Mouse (Mus musculus) right cerebral cortex, adult 18-20 months (tissue): ENCODE data around the gene Ksr1.

Experiments used
- DNase-seq: peaks from one replicate; pipeline ENCODE4 v3.0.0; 2022; ENCODE audit warnings: mixed read lengths

Ksr1 gene

DNA sequence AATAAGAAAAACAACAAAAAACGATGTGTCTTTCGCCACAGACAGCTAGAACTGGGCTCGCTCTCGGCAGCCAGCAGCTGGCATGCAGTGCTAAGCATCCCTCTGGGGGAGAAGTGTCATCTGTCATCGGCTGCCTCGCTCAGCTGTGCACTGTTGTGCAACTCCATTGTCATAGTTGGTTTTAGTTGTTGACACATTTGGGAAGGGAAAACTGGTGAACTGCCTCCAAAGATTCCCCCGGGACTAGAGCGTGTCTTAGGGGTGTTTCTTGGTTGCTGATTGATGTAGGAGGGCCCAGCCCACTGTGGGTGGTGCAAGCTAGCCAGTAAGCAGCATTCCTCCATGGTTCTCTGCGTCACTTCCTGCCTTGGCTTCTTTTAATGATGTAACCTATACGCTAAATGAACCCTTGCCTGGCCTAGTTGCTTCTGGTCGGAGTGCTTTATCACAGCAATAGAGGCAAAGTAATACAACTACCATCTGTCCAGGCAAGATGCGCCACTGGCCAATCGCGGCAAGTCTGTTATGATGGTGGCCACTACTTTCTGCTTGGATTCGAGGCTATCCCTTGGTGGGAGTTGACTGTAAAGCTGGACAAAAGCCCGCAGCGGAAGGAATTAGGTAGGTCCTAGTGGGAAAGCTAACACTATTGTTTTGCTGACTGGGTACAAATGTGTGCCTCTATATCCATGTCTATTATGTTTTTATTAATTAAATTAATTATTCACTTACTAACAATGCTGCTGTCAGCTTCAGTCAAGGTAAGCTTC is 172.6 kb downstream of the Ksr1 start:
- DNase-seq = peak; percentile 22

DNA sequence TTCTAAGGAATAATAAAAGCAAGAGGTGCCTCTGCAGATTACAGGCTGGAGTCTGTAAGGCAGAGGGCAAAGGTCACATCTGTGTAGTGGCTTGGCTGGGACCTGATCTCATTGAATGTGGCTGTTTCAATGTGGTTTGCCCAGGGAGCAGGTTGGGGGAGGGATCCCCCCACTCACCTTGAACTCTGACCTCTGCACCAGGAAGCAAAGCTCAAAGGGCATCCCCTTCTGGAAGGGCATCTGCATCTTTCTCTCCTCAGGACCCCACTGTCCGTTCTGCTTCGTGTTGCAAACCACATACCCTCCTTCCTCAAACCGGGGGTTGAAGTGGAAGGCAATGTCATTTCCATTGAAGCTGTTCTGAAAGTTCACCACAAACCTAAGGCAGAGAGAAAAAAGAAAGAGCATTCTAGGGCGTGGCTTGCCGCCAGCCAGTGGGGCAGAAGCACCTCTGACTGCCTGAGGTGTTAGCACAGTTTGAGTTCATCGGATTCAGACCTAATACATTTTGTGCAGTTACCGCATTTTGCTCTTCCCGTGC is 173.3 kb downstream of the Ksr1 start:
- no peak for DNase-seq

DNA sequence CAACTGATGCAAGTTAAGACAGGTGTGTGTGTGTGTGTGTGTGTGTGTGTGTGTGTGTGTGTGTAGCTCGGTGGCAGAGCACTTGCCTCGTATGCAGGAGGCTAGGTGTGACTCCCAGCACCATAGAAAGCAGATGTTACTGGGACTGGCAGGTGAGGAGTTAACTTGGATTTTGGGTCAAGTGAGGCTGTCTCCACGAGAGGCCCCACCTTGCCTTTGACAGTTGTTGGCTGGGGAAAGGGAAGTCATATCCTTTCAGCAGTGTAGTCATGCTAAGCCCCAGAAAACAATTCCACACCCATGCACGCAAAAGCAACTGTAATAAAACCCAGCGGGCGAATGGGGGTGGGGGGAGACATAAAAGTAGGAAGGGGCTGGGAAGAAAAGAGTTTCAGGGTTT is 173.9 kb downstream of the Ksr1 start:
- no peak for DNase-seq

DNA sequence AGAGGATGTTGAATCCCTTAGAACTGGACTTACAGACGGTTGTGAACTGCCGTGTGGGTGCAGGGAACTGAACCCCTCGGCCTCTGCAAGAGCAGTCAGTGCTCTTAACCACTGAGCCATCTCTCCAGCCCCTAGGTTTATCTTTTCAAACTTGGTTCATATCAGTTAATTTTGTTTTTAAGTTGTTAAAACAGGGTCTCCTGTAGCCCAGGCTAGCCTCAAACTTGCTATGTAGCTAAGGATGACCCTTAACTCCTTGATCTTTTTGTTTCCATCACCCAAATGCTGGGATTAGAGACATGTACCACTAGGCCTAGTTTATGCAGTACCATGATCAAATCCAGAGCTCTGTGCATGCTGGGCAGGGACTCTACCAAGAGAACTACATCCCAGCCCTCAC is 174.5 kb downstream of the Ksr1 start:
- DNase-seq = no peak

DNA sequence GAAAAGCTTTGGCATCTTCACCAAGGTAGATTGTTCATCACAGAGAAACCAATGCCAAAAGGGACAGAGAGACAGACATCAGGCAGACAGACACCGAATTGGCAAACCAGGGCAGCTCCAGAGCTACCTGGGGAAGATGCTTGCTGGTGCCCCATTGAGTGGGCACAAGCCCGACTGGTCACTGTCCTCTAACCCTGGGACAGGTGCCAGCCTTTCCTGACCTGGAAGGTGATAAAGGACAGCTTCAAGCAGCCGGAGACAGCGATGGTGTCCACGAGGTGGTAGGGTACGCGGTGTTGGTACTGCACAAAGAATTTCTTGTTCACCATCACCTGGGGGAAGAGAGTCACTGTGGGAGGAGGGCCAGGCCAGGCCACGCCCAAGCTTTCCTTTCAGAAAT is 175.1 kb downstream of the Ksr1 start:
- no peak for DNase-seq

DNA sequence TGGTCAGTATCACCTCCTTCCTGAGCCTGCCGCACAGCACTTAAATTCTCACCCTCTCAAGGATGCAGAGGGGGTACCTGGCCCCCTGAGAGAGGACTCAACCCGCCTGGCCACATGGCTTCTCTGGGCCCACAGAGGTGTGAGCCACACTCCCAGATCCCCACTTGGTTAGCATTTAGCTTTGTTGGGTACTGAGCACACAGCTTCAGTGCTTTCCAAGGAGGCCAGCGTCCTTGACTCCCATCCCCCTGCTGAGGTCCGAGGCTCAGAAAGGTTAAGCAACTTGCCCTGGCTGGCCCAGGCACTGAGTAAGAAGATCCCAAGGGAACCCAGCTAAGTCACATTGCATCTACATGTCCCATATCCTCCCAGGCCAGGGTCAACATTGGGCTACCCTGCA is 178.1 kb downstream of the Ksr1 start:
- no peak for DNase-seq

DNA sequence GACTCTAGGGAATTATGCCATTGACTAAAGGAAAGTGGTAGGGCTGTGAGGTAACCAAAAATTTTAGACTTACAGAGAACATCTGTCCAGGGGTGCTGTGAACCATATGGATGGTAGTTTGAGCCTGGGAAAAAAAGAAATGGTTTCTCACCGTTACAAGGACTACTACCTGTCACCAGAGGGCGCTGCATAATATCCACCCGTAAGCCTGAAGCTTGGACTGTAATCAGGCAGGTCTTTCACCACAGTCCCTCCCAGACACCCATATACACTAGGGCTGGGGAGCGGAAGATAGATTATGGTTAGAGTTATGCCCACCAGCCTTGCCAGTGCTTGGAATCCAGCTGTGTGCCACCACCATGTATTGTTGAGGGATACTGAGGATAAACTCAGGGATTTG is 178.8 kb downstream of the Ksr1 start:
- peak; percentile 28 for DNase-seq
